Mouse (Mus musculus) cerebellum, adult 2 months (tissue): ENCODE measurements around the gene Exoc6.

Experiments used
- CTCF ChIP-seq: fragments of 200-500 bp; IDR thresholded peaks from 2 replicates; pipeline ENCODE4 v1.5.1; 2011; ENCODE audit warnings: low read depth, mild to moderate bottlenecking, control low read depth, low read length, moderate library complexity, borderline replicate concordance; ENCODE audit not compliant: insufficient read depth
- POLR2A ChIP-seq: fragments of 200-500 bp; IDR thresholded peaks from 2 replicates; pipeline ENCODE4 v1.6.1; 2011; ENCODE audit warnings: low read length, control low read depth, borderline replicate concordance; ENCODE audit not compliant: insufficient read depth

GRCm38 (mm10) chr19:37686941-37687850 lies 137.0 kb downstream of the Exoc6 start:
- TF ChIP-seq CTCF (no peak), POLR2A (no peak)
